Mouse (Mus musculus) small intestine, adult 2 months (tissue): ENCODE results near the gene Faap20. TPM values are rescaled to one million over a fixed set of nuclear protein-coding genes. Genes with fewer than 3 reads are reported as not detected.

ENCODE experiments used
- H3K27ac ChIP-seq: fragments of 200-500 bp; 2 replicates; pipeline ENCODE4 v1.5.1; 2012; ENCODE audit warnings: low read depth, low read length, control low read depth, inconsistent platforms; ENCODE audit not compliant: insufficient read depth
- H3K27me3 ChIP-seq: fragments of 200-500 bp; 2 replicates; pipeline ENCODE4 v1.6.1; 2012; ENCODE audit warnings: mild to moderate bottlenecking, moderate library complexity, low read length, inconsistent platforms; ENCODE audit not compliant: control insufficient read depth, insufficient read depth
- H3K36me3 ChIP-seq: fragments of 200-500 bp; 2 replicates; pipeline ENCODE4 v1.6.1; 2012; ENCODE audit warnings: mild to moderate bottlenecking, low read length, control low read depth, inconsistent platforms; ENCODE audit not compliant: control insufficient read depth, insufficient read depth
- H3K4me1 ChIP-seq: fragments of 200-500 bp; 2 replicates; pipeline ENCODE4 v1.6.1; 2012; ENCODE audit warnings: low read length, inconsistent platforms, mixed read lengths; ENCODE audit not compliant: control insufficient read depth, insufficient read depth, insufficient read length
- H3K4me3 ChIP-seq: fragments of 200-500 bp; 2 replicates; pipeline ENCODE4 v1.5.1; 2012; ENCODE audit warnings: low read depth, mild to moderate bottlenecking, control low read depth, inconsistent platforms, low read length, moderate library complexity
- CTCF ChIP-seq: fragments of 200-500 bp; IDR thresholded peaks from 2 replicates; pipeline ENCODE4 v1.5.1; 2012; ENCODE audit warnings: low read depth, mild to moderate bottlenecking, control low read depth, inconsistent platforms, low read length, moderate library complexity, mixed read lengths; ENCODE audit not compliant: insufficient replicate concordance, insufficient read length; ENCODE audit errors: extremely low read depth
- POLR2A ChIP-seq: fragments of 200-500 bp; IDR thresholded peaks from 2 replicates; pipeline ENCODE4 v1.6.1; 2012; ENCODE audit warnings: low read depth, mild to moderate bottlenecking, control low read depth, inconsistent platforms, low read length, moderate library complexity
- WGBS: fragments of 180-500 bp; shearing (Covaris S2); methylation state at CpG from one replicate; pipeline ENCODE4 v1.1.7; 2018; 5-methylcytosine and 5-hydroxymethylcytosine counted together
- polyA plus RNA-seq: library from polyadenylated mRNA; depleted of rRNA; stranded (reverse); fragments of >200 nt; gene quantifications from 2 replicates; pipeline ENCODE4 v1.2.3, GENCODE M21; 2012; rRNA removed

Faap20 gene
- polyA plus RNA-seq: 22.5 and 52.0 TPM in 2 replicates

DNA sequence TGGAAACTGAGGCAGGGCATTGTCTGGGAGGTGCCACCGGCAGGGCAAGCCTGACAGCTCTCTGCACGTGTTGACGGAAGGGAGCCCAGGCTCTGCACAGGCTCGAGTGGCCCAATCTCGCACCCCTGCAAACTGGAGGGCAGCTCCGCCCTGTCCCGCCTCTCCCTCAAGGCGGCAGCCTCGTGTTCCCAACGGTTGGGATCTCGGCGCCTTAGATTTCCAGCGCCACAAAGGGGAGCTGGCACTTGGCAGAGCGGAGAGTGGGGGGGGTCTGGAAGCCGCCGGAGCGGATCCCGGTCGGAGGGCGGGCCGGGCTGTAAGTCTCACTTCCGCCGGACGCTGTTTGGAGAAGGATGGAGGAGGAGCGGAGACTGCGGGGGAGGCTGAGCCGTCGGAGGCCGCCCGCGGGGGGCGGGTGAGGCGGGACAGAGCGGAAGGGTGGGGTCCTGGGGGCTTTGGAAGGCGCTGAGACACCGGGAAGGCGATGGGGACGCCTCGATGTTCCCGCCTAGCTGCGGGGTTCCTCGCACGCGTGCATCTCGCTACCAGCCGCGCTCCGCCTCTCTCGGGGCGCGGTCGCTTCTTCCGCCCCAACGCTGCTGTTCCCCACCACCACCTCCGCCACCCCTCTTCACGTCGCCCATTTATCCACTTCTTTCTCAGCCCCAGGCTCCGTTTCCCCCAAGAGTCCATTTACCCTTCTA lies at the start of gene Faap20:
Faap20 (plus strand) TSS at position 155 of the 704 bp plus-strand sequence.
- Histone ChIP-seq H3K4me3 (peak within 1 kb of the TSS; percentile 85), H3K27ac (peak within 1 kb of the TSS; percentile 96), H3K36me3 (no peaks in the 10 kb centered on the region), H3K4me1 (peaks cover 7% of the 10 kb centered on the region; the same call in 1 of the 2 replicates), H3K27me3 (no peaks in the 10 kb centered on the region)
- WGBS: under 1% methylated on average over 58 of the region's 58 CpGs
- TF ChIP-seq CTCF (no peak), POLR2A (no peak; the same call in 1 of the 2 replicates)

DNA sequence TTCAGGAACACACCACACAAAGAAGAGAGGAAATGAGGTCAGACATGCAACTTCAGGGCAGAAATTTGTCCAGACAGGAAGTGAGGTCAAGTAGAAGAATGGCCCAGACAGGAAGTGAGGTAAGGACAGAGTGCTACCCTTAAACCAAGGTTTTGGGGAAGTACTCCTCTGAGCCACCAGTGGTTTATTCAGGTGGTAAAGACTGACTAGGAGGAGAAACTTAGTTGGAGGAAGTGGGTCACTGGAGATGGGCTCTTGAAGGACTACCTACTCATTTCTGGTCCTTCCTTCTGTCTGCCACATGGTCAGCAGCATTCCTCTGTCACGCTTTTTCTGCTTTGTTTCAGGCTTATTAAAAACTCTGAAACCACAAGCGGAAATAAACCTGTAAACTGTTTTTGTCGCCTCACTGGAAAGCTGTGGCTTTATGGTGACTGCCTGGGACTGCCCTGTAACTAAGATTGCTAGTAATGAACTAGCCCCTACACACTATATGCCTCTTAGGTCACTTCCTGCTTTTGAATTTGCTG lies 48.7 kb upstream of the Faap20 start:
- Histone ChIP-seq H3K27ac (peak overlapping the region; percentile 41), H3K27me3 (no peaks in the 10 kb centered on the region), H3K36me3 (peaks cover 4% of the 10 kb centered on the region; the same call in 1 of the 2 replicates), H3K4me3 (no peak overlapping the region), H3K4me1 (peaks cover 62% of the 10 kb centered on the region)
- TF ChIP-seq CTCF: no peak
- TF ChIP-seq POLR2A: no peak
- 74% methylated on average over 3 of the region's 3 CpGs for WGBS

DNA sequence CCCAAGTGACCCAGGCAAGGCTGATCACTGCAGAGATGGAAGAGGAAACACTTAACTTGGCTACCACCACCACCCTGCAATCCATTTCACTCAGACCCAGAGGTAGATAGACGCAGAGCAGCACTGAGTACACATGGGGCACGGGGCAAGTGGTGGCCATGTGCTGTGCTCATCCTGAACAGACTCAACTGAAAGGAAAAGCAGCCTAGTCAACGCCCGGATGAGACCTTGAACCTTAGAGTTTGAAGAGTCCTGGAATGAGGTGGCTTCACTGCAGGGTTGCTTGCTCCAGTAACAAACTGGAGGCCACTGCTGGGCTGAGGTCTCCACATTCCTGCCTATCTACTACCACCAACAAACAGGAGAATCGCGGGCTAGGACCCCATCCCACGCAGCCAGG lies 47.8 kb upstream of the Faap20 start:
- Histone ChIP-seq H3K4me3 (no peak overlapping the region), H3K27me3 (no peaks in the 10 kb centered on the region), H3K36me3 (0 out of 2 replicates have a peak, but pooled peaks cover 2% of the 10 kb centered on the region), H3K4me1 (peaks cover 56% of the 10 kb centered on the region), H3K27ac (peak overlapping the region; percentile 41)
- 41% methylated on average over 7 of the region's 7 CpGs for WGBS
- TF ChIP-seq CTCF (no peak), POLR2A (no peak)

DNA sequence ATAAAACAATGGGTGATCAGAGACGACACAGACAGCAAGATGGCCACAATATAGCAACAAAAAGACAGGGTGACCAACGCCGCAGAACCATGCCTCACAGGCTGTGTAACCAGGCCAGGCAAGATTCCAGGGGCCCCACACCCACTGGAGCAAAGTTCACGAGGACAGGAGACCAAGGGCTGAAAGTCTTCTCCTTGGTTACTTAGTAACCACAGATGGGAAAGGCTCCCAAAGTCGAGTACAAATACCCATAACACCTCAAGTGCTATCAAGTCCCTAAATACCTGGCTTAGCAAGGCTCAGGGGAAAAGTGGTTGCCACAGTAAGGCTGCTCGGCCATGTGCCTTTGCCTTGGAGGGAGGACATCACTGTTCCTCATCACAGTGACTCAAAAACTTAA lies 43.7 kb upstream of the Faap20 start:
- 14% methylated on average over 6 of the region's 6 CpGs for WGBS
- H3K27ac ChIP-seq: peak overlapping the region; percentile 77

DNA sequence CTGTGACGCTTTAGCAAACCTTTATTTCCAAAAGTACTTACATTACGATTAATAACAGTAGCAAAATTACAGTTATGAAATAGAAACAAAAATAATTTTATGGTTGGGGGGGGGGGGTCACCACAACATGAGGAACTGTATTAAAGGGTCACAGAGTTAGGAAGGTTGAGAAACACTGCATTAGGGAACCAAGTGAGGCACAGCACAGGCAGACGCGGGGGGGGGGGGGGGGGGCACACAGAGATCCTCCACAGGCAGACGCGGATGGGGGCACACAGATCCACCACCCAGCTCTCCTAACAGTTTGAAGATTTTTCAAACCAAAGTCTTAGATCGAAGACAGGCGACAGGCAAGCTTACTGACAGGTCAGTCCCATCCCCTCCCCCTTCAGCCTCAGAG lies 43.1 kb upstream of the Faap20 start:
- H3K4me3 ChIP-seq: no peak overlapping the region
- 29% methylated on average over 8 of the region's 8 CpGs for WGBS
- peaks cover 66% of the 10 kb centered on the region for H3K4me1 ChIP-seq
- no peak for TF ChIP-seq POLR2A
- no peak for TF ChIP-seq CTCF
- no peaks in the 10 kb centered on the region for H3K27me3 ChIP-seq
- peak overlapping the region; percentile 88 for H3K27ac ChIP-seq
- peaks cover 12% of the 10 kb centered on the region for H3K36me3 ChIP-seq

More for the DNA sequence above, 43.7 kb upstream of the Faap20 start:
- TF ChIP-seq POLR2A (no peak), CTCF (no peak)
- H3K27me3 ChIP-seq: no peaks in the 10 kb centered on the region
- peaks cover 69% of the 10 kb centered on the region for H3K4me1 ChIP-seq
- no peak overlapping the region for H3K4me3 ChIP-seq
- H3K36me3 ChIP-seq: peaks cover 11% of the 10 kb centered on the region

DNA sequence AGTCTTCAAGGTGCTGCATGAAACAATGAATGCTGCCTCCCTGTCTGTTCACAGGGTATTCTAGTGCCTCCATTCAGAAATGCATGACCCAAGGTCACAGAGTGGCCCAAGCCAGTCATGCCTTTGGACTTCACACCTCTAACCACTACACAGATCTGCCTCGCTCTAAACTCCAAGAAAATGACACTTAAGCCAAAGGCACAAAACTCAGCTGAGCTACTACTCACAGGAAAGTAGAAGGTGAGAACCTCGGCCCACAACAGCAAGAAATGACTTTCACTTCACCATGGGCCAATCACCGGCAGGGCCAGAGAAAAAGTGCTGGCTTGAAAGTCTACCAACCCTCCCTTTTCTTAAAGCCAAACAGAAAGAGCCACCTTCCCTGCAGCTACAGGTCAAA lies 41.8 kb upstream of the Faap20 start:
- 15% methylated on average over 3 of the region's 3 CpGs for WGBS
- peaks cover 54% of the 10 kb centered on the region for H3K4me1 ChIP-seq
- no peak overlapping the region for H3K4me3 ChIP-seq
- no peaks in the 10 kb centered on the region for H3K27me3 ChIP-seq
- peaks cover 12% of the 10 kb centered on the region for H3K36me3 ChIP-seq
- H3K27ac ChIP-seq: peak overlapping the region; percentile 88
- TF ChIP-seq POLR2A: no peak
- no peak for TF ChIP-seq CTCF

DNA sequence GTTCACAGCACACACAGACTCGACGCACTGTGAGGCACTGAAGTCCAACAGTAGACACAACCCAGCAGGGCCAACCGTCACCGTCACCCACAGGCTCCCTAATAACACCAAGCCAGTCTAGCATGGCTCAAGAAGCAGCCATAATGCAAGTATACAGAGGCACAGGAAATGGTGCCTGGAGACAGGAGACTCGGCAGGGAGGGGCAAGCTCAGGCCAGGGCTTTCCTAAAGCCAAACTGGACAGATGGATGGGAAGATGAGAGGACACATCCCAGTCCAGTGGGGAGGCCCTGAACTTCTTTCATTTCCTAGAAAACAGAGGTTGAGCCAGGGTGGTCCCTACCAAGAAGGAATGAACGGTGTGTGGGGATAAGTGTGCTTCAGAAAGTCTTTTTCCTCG lies 41.0 kb upstream of the Faap20 start:
- TF ChIP-seq CTCF: no peak
- TF ChIP-seq POLR2A: no peak
- H3K4me1 ChIP-seq: peaks cover 51% of the 10 kb centered on the region
- H3K27me3 ChIP-seq: no peaks in the 10 kb centered on the region
- 59% methylated on average over 7 of the region's 7 CpGs for WGBS
- H3K27ac ChIP-seq: peak overlapping the region; percentile 88
- no peak overlapping the region for H3K4me3 ChIP-seq
- H3K36me3 ChIP-seq: peaks cover 12% of the 10 kb centered on the region
